Mouse (Mus musculus) left cerebral cortex, adult 2 months (tissue): ENCODE results near the gene Rabif. TPM values are rescaled to one million over a fixed set of nuclear protein-coding genes. Genes with fewer than 3 reads are reported as not detected.
"Not testable (repeated sequence)": the region's sequence is repeated elsewhere in the genome, so short reads cannot be mapped to it uniquely, and the experiment has no call there.

ENCODE experiments used
- DNase-seq, 2 experiments: peaks; one replicate each; pipeline ENCODE4 v3.0.0; 2021 to 2022; ENCODE audit warnings: low spot score in 2 of 2, mixed read lengths in 1 of 2; ENCODE audit errors: extremely low spot score in 1 of 2
- H3K27ac ChIP-seq: fragments of 200-600 bp; 2 replicates; pipeline ENCODE4 v1.8.1; 2022
- H3K4me3 ChIP-seq: fragments of 200-600 bp; 2 replicates; pipeline ENCODE4 v1.8.1; 2022
- CTCF ChIP-seq: fragments of 200-600 bp; IDR thresholded peaks from 2 replicates; pipeline ENCODE4 v1.8.1; 2022; ENCODE audit warnings: antibody characterized with exemption, mild to moderate bottlenecking, moderate library complexity
- intact Hi-C: fragments of 180-260 bp; cut with DNase I; formaldehyde crosslinking; loops from one replicate; pipeline ENCODE4 v1.15.1; 2025
- total RNA-seq, 2 experiments: library from RNA; stranded (reverse); gene quantifications; 2 replicates each; pipeline ENCODE4 v1.2.3; 2021

Gene Rabif
- total RNA-seq, 2 experiments from 2014 or later = 25.8 to 28.6 TPM

DNA sequence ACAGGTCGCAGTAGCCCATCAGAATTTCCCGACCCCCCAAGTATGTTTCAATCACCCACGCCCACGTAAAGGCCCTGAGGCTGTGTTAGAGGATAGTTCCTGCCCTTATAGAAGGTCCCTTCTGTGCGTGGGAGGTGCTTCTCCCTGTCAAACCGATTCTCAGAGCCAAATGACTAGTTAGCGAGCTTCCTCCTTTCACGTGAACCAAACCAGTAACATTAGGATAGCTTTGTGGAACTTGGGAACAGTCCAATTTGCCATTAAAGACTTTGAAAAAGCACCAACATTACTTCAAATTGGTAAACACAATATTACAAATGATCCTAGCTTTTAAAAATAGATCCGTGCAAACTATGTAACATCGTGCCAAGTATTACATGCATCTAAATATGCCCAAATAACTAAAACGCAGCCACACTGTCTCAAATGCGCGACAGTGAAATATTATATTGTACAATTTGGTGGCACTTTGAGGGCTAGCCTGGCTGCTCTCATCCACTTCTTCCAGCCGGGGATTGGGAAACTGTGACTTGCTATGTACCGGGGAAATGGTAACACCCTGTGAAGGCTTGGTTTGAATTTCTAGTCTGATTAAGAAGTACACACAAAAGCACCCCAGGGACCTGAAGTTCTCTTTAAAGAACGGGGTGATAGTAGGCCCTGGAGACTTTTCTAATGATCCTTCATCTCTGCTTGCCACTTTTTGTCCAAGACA lies 19.6 kb downstream of the Rabif start:
- no peak for DNase-seq
- no peak for TF ChIP-seq CTCF
- H3K4me3 ChIP-seq = no peak overlapping the region
- no peak overlapping the region for H3K27ac ChIP-seq
- intact Hi-C loops = loop anchor here (10.0 kb wide), 1 partner anchor 321 kb away; no protein-coding TSS in a partner anchor

GRCm38 (mm10) chr1:134515891-134516290 lies 21.4 kb downstream of the Rabif start:
- DNase-seq = no peak
- Histone ChIP-seq H3K4me3 (no peak overlapping the region), H3K27ac (no peak overlapping the region)
- intact Hi-C loops = loop anchor here (10.0 kb wide), 1 partner anchor 319 kb away; no protein-coding TSS in a partner anchor
- TF ChIP-seq CTCF = no peak

DNA sequence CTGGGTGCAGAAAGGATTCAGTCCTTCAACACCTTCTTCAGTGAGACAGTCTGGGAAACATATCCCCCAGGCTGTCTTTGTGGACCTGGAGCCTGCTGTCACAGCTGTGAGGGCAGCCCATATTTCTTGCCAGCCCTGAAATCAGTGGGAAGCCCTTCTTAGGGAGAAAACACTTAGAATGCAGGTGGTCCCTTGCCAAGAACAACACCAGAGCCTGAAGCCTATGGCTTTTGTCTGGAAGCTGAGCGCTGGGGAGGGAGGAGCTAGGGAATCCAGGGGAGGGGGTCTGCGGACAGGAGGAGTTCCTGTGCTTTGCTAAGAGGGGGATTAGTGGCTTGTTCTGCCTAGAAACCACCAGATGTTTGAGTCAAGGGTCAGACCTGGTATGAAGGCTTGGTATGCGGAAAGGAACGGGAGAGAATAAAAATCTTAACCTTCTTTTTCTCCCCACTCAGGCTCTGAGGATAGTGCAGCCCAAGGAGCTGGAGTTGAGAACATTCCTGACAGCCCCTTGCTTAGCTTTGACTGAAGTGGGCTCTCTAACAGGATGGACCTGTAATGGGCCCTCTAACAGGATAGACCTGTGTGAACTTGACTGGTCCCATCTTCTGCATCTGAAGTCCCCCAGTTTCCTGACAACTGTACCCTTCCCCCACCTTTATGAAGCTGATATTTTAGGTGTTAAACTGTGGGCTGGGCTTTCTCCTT lies 22.2 kb downstream of the Rabif start:
- Histone ChIP-seq H3K4me3 (no peak overlapping the region), H3K27ac (no peak overlapping the region)
- no peak for TF ChIP-seq CTCF
- intact Hi-C loops = loop anchor here (10.0 kb wide), 1 partner anchor 318 kb away; no protein-coding TSS in a partner anchor
- no peak for DNase-seq

GRCm38 (mm10) chr1:134517841-134518240 lies 23.4 kb downstream of the Rabif start:
- not testable (repeated sequence) for H3K4me3 ChIP-seq, DNase-seq, H3K27ac ChIP-seq
- intact Hi-C loops = loop anchor here (2.0 to 10.0 kb wide), 2 partner anchors 39 to 317 kb away; no protein-coding TSS in a partner anchor

GRCm38 (mm10) chr1:134518677-134519076 lies 24.2 kb downstream of the Rabif start:
- intact Hi-C loops = loop anchor here (2.0 to 10.0 kb wide), 2 partner anchors 38 to 316 kb away; no protein-coding TSS in a partner anchor
- H3K27ac ChIP-seq = no peak overlapping the region

GRCm38 (mm10) chr1:134519201-134519600 lies 24.8 kb downstream of the Rabif start:
- not testable (repeated sequence) for DNase-seq, H3K27ac ChIP-seq, H3K4me3 ChIP-seq
- intact Hi-C loops = loop anchor here (2.0 to 10.0 kb wide), 2 partner anchors 38 to 316 kb away; no protein-coding TSS in a partner anchor

More at GRCm38 (mm10) chr1:134518677-134519076, 24.2 kb downstream of the Rabif start:
- peak; percentile 78 to 80 for DNase-seq
- H3K4me3 ChIP-seq = no peak overlapping the region
- TF ChIP-seq CTCF = peak; percentile 84

DNA sequence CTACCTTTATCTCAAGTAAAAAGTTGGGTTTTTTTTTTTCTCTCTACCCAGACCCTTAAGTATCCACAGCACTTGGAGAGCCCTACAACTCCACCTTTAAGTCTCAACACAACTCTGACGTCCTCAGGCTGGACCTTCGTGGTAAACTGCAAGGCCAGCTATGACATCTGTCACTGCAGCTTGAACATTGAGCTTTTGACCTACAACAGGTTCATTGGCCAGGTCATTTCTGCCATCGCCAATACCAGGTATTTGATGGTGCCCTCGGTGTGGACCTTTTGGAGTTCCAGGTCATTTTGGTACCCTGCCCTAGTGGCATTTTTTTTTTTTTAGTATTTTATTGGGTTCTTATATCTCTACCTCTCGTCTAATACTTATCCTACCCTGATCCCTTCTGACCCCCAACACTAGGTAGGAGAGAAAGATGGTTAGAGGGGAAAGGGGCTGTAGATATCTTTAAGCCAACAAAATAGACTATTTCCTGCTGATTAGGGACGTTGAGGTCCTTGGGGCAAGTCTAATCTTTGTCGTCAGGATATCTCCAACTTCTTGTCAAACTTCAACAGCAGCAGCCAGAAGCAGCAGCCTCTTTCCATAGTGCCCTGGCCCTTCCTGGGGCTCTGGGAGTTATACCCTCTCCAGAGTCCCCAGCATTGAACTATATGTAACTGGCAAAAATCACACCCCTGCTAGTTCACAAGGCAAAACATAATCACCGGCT lies 25.7 kb downstream of the Rabif start:
- DNase-seq = no peak
- no peak overlapping the region for H3K27ac ChIP-seq
- intact Hi-C loops = loop anchor here (5.0 kb wide), 1 partner anchor 72 kb away; no protein-coding TSS in a partner anchor
- no peak overlapping the region for H3K4me3 ChIP-seq
- TF ChIP-seq CTCF = no peak

DNA sequence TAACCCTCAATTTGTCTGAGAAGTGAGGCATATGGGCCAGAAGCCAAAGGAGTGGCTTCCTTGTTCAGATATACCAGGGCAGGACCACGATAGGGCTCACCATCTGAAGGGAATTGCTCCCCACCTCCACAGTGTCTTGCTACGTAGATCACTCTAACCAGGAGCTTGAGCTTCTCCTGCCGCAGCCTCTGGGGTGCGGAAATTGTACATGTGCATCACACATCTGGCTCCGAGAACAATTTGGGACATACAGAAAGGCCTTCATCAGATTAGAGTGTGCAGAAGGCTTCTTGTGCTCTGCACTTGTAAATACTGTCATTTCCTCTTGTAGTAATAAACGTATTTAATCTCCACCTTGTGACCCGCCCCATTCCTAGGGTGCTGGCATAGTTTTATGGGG lies 26.7 kb downstream of the Rabif start:
- DNase-seq = no peak
- intact Hi-C loops = loop anchor here (5.0 kb wide), 1 partner anchor 71 kb away; no protein-coding TSS in a partner anchor
- no peak overlapping the region for H3K27ac ChIP-seq
- no peak for TF ChIP-seq CTCF
- H3K4me3 ChIP-seq = no peak overlapping the region

DNA sequence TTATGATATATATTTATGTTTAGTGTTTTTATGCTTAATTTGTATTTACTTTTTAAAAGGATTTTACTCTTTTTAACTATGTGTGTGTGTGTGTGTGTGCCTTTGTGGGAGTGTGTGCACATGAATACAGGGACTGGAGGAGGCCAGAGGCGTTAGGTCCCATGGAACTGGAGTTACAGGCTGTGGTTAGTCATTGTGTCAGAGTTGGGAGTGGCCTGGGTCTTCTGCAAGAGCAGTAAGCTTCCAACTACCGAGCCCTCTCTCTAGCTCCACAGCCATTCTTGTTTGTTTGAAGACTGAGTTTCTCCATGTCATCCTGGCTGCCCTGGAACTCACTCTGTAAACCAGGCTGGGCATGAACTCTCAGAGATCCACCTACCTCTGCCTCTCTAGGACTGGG lies 27.9 kb downstream of the Rabif start:
- Histone ChIP-seq H3K27ac (no peak overlapping the region), H3K4me3 (no peak overlapping the region)
- intact Hi-C loops = loop anchor here (5.0 kb wide), 1 partner anchor 70 kb away; no protein-coding TSS in a partner anchor
- no peak for TF ChIP-seq CTCF
- no peak for DNase-seq

- intact Hi-C loops = loop anchor here (5.0 kb wide), 1 partner anchor 68 kb away; no protein-coding TSS in a partner anchor
- H3K4me3 ChIP-seq = no peak overlapping the region
Observed at GRCm38 (mm10) chr1:134524424-134524823, 30.0 kb downstream of the Rabif start.

DNA sequence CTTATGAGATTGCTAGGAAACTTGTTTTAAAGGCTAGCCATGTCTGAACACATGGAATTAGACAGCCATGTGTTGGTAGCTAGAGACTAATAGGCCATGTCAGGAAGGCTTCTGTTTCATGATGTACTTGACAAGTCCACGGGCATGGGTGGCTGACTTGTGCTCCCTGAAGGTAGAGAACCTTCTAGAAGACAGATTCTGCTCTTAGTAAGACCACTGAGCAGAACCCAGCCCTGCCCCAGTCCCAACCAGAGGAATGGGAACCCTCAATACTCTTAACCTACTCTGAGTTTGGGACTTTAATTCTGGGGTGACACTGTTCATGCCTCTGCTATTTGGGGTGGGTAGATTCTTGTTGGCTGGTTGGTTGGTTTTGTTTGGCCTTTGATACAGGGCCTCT lies 30.6 kb downstream of the Rabif start:
- no peak for DNase-seq
- TF ChIP-seq CTCF = no peak
- intact Hi-C loops = no loop called here

More at GRCm38 (mm10) chr1:134524424-134524823, 30.0 kb downstream of the Rabif start:
- DNase-seq = no peak
- TF ChIP-seq CTCF = peak; percentile 43
- no peak overlapping the region for H3K27ac ChIP-seq

GRCm38 (mm10) chr1:134526752-134527151 lies 32.3 kb downstream of the Rabif start:
- no peak for DNase-seq
- TF ChIP-seq CTCF = no peak
- no peak overlapping the region for H3K4me3 ChIP-seq
- intact Hi-C loops = no loop called here
- H3K27ac ChIP-seq = no peak overlapping the region

More for the DNA sequence above, 30.6 kb downstream of the Rabif start:
- Histone ChIP-seq H3K4me3 (no peak overlapping the region), H3K27ac (no peak overlapping the region)
